Mouse (Mus musculus): Measurements from ENCODE around the gene Neurog1.

Gene Neurog1

GRCm38 (mm10) chr13:56251924-56252619 is at the start of gene Neurog1:
Neurog1 (minus strand) TSS chr13:56252163.
- DNase-seq (ENCODE audit: low read depth, low spot score): no peak

- no peak for DNase-seq (ENCODE audit: low read depth, low spot score)
Measured at GRCm38 (mm10) chr13:56299336-56299735, 47.4 kb upstream of the Neurog1 start.

GRCm38 (mm10) chr13:56296659-56297020 is 44.7 kb upstream of the Neurog1 start:
- DNase-seq (ENCODE audit: low read depth, low spot score): no peak

GRCm38 (mm10) chr13:56295943-56296658 is 44.1 kb upstream of the Neurog1 start, which contains the start of gene Cxcl14:
Cxcl14 (minus strand) TSS chr13:56296551.
- DNase-seq (ENCODE audit: low read depth, low spot score): no peak

GRCm38 (mm10) chr13:56295586-56295942 is 43.6 kb upstream of the Neurog1 start:
- DNase-seq (ENCODE audit: low read depth, low spot score): no peak

- no peak for DNase-seq (ENCODE audit: low read depth, low spot score)
Measured at GRCm38 (mm10) chr13:56294908-56295307, 42.9 kb upstream of the Neurog1 start.

GRCm38 (mm10) chr13:56289998-56290397 is 38.0 kb upstream of the Neurog1 start:
- no peak for DNase-seq (ENCODE audit: low read depth, low spot score)

- DNase-seq (ENCODE audit: low read depth, low spot score): no peak
Measured at GRCm38 (mm10) chr13:56289261-56289660, 37.3 kb upstream of the Neurog1 start.

- no peak for DNase-seq (ENCODE audit: low read depth, low spot score)
Measured at GRCm38 (mm10) chr13:56288601-56289000, 36.6 kb upstream of the Neurog1 start.

GRCm38 (mm10) chr13:56287091-56287490 is 35.1 kb upstream of the Neurog1 start:
- DNase-seq (ENCODE audit: low read depth, low spot score): no peak

GRCm38 (mm10) chr13:56283321-56283720 is 31.4 kb upstream of the Neurog1 start:
- DNase-seq (ENCODE audit: low read depth, low spot score): no peak

- no peak for DNase-seq (ENCODE audit: low read depth, low spot score)
Measured at GRCm38 (mm10) chr13:56280356-56280755, 28.4 kb upstream of the Neurog1 start.

- peak; percentile 26 for DNase-seq (ENCODE audit: low read depth, low spot score)
Measured at GRCm38 (mm10) chr13:56279439-56279838, 27.5 kb upstream of the Neurog1 start.

- DNase-seq (ENCODE audit: low read depth, low spot score): no peak
Measured at GRCm38 (mm10) chr13:56275171-56275570, 23.2 kb upstream of the Neurog1 start.

GRCm38 (mm10) chr13:56270124-56270523 is 18.2 kb upstream of the Neurog1 start:
- no peak for DNase-seq (ENCODE audit: low read depth, low spot score)

- no peak for DNase-seq (ENCODE audit: low read depth, low spot score)
Measured at GRCm38 (mm10) chr13:56267396-56267795, 15.4 kb upstream of the Neurog1 start.

- DNase-seq (ENCODE audit: low read depth, low spot score): no peak
Measured at GRCm38 (mm10) chr13:56266435-56266834, 14.5 kb upstream of the Neurog1 start.

- DNase-seq (ENCODE audit: low read depth, low spot score): no peak
Measured at GRCm38 (mm10) chr13:56265661-56266060, 13.7 kb upstream of the Neurog1 start.

GRCm38 (mm10) chr13:56262269-56262668 is 10.3 kb upstream of the Neurog1 start:
- no peak for DNase-seq (ENCODE audit: low read depth, low spot score)

GRCm38 (mm10) chr13:56260344-56260780 is 8.4 kb upstream of the Neurog1 start:
- no peak for DNase-seq (ENCODE audit: low read depth, low spot score)

- no peak for DNase-seq (ENCODE audit: low read depth, low spot score)
Measured at GRCm38 (mm10) chr13:56259926-56260250, 7.9 kb upstream of the Neurog1 start.

GRCm38 (mm10) chr13:56259021-56259925 is 7.3 kb upstream of the Neurog1 start:
- DNase-seq (ENCODE audit: low read depth, low spot score): no peak
